Mouse (Mus musculus) mature B cell (primary cell): ENCODE measurements around the gene Gpr68.

Source experiments
- in situ Hi-C: fragments of 300-500 bp; cut with MboI; formaldehyde crosslinking; loops from 2 replicates; pipeline ENCODE4 v1.14.3; 2019

The Gpr68 gene

GRCm38 (mm10) chr12:100924646-100925339 lies 16.8 kb upstream of the Gpr68 start:
- in situ Hi-C loops = no loop called here

GRCm38 (mm10) chr12:100910731-100911130 lies 2.7 kb upstream of the Gpr68 start:
- in situ Hi-C loops = no loop called here

- in situ Hi-C loops = no loop called here
Observed at GRCm38 (mm10) chr12:100909765-100910164, 1.8 kb upstream of the Gpr68 start.

- in situ Hi-C loops = no loop called here
Observed at GRCm38 (mm10) chr12:100908298-100909034, 468 bp upstream of the Gpr68 start.

DNA sequence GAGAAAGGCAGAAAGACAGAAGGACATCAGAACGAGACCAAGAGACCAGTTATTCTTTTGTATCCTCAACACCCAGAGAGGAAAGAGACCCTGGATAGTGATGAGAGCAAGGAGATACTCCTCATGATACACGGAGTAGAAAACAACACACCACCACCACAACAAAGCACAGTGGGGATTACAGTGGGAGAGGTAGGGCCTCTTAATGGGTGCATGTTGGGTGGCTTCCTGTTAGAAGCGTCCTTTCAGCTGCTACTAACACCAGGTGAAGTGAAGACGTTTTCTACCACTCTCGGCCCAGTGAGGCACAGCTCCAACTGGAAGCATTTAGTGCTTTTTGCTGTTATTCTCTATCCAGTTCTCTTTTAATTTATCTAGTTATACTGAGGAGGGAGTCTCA lies 1.1 kb downstream of the Gpr68 start:
- in situ Hi-C loops = no loop called here

GRCm38 (mm10) chr12:100903761-100904160 lies 4.2 kb downstream of the Gpr68 start:
- in situ Hi-C loops = no loop called here

DNA sequence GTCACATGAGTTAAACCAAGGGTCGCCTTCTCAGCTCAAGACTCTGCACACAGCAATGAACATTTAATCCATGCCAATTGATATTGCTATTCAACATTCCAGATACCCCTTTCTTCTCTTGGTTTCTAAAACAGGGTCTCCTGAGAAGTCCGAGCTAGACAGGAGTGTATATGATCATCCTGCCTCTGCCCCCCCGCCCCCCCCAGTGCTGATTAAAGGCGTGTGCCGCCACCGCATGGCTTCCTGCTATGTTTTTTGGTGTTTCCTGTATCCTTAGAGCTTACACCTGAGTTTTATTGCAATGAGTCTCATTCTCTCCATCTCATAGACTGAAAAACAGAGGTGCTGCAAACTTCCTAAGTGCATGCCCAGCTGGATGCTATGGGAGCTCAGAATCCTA lies 6.6 kb downstream of the Gpr68 start:
- in situ Hi-C loops = no loop called here

DNA sequence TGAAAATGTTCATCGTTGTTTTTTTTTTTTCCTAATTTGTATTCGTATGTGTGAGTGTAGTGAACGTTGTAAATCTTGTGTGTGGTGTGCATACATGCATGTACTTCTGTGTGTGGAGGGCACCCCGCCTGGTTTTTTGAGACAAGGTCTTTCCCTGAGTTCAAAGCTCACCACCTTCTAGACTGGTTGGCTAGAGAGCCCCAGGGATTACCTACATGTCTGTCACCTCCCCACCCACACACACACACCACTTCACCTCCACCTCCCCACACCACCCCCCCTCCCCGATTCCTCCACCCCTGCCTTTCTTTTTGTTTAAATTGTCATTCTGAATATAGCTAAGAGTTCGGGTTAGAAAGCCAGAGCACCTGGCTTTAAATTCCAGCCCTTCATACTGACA lies 7.1 kb downstream of the Gpr68 start:
- in situ Hi-C loops = no loop called here

DNA sequence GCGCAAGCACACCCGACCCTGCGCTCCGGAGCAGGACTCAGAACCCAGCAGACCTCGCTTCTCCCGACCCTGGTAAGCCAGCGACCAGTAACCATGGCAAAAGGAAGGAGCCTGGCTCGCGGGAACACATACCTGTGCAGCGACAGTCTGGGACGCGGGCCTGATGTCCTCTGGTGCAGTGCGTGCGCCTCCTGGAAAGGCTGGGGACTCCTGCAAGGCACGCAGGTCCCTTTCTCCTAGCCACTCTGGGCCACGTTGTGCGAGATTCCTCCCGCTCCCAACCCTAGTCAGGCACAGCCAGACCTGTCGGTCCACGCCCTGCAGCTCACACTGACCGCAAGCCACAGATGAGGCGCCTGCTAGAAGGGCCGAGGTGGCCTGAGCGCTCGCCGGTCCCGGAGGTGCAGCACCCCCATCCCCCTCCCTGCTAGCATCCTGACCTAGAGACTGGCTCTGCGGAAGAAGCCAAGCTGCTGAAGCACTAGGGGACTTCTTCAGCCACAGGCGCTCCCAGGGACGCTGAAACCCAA lies 8.8 kb downstream of the Gpr68 start:
- in situ Hi-C loops = no loop called here

DNA sequence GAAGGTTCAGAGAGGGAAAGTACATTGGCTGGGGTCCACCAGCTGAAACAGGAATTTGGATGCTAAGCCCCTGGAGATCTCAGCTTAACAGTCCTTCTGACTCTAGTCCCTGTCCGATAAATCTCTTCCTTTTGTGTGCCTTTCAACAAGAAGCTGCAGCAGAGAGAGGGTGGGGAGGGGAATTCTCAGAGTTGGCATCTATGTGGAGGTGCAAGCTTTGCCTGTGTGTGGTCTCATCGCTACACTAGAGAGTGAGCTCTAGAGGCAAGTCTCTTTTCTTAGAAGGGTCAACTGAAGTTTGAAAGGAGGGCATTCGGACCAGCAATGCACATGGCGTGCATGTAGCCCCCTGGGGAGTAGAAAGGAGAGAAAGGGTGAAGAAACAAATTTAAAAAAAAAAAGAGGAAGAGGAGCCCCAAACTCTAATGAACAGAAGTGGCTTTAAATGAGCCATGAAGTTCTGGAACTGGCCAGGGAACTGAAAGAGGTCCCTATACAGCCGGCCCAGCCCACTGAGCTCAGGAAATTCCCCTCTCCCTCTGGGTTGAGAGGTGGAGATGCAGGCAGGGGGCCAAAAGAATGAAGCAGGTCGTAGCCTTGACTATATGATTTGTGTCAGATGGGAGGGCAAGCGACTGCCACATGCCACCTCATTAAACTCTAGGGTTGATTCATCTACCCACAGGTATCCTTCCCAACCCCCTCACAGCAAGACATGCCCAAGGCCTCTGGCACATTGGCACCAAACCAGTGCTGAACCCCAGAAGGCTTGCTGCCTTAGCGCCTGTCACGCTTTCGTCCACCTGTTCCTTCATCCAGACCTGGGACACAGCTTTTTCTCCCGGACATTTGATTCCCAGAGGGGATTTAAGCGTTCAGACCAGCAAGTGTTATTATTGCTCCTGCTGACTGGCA lies 10.0 kb downstream of the Gpr68 start:
- in situ Hi-C loops = no loop called here

DNA sequence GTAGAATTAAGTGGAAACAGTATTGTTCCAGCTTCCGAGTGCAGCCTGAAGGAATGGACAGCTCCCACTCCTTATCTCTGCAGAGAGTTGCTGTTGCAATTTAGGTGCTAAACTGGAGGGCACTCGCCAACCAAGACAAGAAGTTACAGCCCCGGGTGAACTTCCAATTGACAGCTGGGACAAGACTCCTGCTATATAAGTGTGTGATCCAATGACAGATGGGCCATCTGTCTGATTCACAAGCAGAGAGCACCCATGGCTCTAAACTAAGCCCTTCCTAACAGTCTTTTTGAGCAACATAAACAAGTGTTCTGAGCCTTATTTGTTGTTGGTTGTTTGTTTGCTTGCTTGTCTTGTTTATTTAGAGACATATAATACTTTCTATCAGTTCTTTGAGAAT lies 11.3 kb downstream of the Gpr68 start:
- in situ Hi-C loops = no loop called here

DNA sequence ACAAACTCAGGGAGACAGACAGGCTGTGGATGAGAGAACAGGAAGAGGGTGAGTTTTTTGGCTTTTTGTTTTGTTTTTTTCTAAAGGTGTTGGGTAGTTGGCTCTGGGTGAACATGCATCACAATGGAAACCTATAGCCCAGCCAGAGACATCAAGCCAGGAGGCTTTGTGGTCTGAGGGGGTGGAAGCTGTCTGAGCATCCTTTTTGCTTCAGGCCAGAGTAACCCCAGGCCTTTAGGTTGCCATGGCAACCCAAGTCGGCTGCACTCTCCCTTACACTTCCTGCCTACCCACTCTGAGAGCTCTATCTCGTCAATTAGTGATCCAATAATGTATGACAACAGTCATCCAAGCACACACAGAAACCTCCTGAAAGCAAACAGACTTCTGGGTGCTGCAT lies 12.5 kb downstream of the Gpr68 start:
- in situ Hi-C loops = no loop called here

GRCm38 (mm10) chr12:100890548-100890947 lies 17.4 kb downstream of the Gpr68 start:
- in situ Hi-C loops = no loop called here

GRCm38 (mm10) chr12:100887801-100888258 lies 20.2 kb downstream of the Gpr68 start:
- in situ Hi-C loops = no loop called here

GRCm38 (mm10) chr12:100886877-100887276 lies 21.1 kb downstream of the Gpr68 start:
- in situ Hi-C loops = no loop called here

GRCm38 (mm10) chr12:100885585-100885984 lies 22.4 kb downstream of the Gpr68 start:
- in situ Hi-C loops = no loop called here

- in situ Hi-C loops = no loop called here
Observed at GRCm38 (mm10) chr12:100883168-100883567, 24.8 kb downstream of the Gpr68 start.

DNA sequence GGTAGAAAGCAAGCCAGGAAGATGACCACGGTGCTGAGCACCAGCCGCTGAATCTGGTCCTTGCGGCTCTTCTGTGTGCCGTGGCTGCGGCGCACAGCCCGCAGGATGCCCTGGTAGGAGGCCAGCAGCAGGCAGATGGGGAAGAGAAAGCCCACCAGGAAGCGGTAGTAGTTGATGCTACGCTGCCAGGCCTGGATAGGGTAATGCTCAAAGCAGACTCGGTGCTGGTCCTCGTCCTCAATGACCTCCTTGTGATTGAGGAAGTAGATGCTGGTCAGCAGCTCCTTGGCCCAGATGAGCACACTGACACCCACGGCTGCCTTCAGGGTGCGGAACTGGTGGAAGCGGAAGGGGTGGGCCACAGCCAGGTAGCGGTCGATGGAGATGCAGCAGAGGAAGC lies 29.4 kb downstream of the Gpr68 start:
- in situ Hi-C loops = no loop called here

GRCm38 (mm10) chr12:100877936-100878335 lies 30.1 kb downstream of the Gpr68 start:
- in situ Hi-C loops = no loop called here

DNA sequence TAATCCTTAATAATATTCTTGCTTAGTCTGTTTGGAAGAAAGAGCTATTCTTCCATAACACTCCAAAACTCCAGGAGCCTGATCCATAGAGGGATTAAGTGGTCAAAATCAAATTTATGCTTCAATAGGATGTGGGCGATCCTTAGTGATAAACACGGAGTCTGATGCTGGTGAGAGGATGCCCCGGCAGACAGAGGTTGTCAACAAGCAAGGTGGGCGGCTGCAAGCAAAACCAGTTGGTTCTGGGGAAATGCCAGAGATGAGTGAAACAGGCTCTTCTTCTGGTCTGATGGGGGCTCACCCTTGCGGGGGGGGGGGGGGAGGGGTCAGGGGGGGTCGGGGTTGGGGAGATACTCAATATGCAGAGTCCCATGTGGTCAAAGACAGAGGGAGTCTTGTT lies 32.0 kb downstream of the Gpr68 start:
- in situ Hi-C loops = no loop called here

DNA sequence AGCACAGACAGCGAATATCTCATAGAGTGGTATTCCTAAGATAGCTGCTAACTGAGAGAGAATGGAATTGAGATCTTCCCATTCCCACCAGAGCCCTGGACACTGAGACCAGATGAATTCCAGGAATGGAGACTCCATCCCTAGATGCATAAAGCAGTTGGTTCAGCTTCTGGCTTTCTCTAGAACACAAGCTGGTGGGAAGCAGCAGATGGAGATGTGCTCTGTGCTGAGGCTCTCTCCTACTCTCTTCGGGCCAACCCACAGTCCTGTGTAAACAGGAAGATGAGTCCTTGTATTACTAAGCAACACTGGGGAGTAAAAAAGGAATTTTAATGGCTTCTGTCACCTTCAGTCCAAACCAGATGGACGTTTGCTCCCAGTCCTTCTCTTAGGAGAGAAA lies 32.4 kb downstream of the Gpr68 start:
- in situ Hi-C loops = no loop called here

DNA sequence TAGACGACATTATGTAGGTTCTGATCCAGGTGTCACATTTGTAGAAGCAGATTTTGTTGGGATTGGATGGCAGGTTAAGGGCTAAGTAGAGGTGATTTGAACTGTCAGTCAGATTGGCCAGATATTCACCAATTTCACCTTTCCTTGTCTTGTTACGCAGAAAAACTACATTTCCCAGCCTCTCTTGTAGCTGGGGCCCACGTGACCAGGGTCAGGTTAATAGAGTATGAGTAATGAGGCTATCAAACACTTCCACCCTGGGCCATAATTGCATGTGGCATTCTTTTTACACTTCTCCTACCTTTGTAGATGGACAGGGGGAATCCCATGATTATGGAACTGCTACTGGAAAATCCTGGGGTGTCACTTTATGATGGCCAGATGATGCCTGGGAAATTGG lies 34.4 kb downstream of the Gpr68 start:
- in situ Hi-C loops = no loop called here
